ENCODE assay signal across 9 mouse cellular contexts in genomic region chr10:60285183-60285582, GRCm38 (mm10). TPM values are rescaled to one million over a fixed set of nuclear protein-coding genes. Genes with fewer than 3 reads are reported as not detected.
A peak's percentile ranks its signal among the peaks of the same experiment; 100 is the strongest.
DNase-seq lines count a peak whose midpoint lies in the region; ATAC-seq and TF ChIP-seq lines count a peak whose summit lies in the region.
"Had no signal": no experiment of that assay in that cellular context is flagged by ENCODE, and none has a peak within 500 bp of the region (broad histone marks: within the 10 kb centered on the region; RNA-seq: fewer than 3 reads in every experiment).

No protein-coding gene starts in this region.

- H3K4me3 ChIP-seq in heart, adult 2 months = no peak overlapping the region
- H3K4me3 ChIP-seq in thymus, adult 2 months (ENCODE audit: control insufficient read depth, insufficient read depth, low read length) = peak overlapping the region; percentile 47
- no peak overlapping the region for H3K4me3 ChIP-seq in liver, embryonic 15.5 days (replicated peaks)

- intact Hi-C loops in heart, adult 2 months (cut with DNase I) = no loop called here

- TF ChIP-seq CTCF in heart, adult 2 months (IDR thresholded peaks at IDR 0.05) = no peak
- TF ChIP-seq CTCF in thymus, adult 2 months (IDR thresholded peaks at IDR 0.05; ENCODE audit: borderline replicate concordance, control insufficient read depth, extremely low read depth, insufficient read depth, low read length, poor library complexity) = no peak

- peaks cover 62% of the 10 kb centered on the region for H3K4me1 ChIP-seq in heart, adult 2 months (ENCODE audit: control insufficient read depth, insufficient read depth, low read length)
- H3K4me1 ChIP-seq in thymus, adult 2 months (replicated peaks; ENCODE audit: control insufficient read depth, insufficient read depth, low read length) = peaks cover 83% of the 10 kb centered on the region
- peaks cover 88% of the 10 kb centered on the region for H3K4me1 ChIP-seq in liver, embryonic 15.5 days (replicated peaks)

- peak overlapping the region; percentile 27 for H3K9ac ChIP-seq in heart, adult 2 months (ENCODE audit: low read depth, low read length)
- no peak overlapping the region for H3K9ac ChIP-seq in liver, embryonic 15.5 days

- H3K79me2 ChIP-seq in heart, adult 2 months (replicated peaks; ENCODE audit: control insufficient read depth, insufficient read depth, low read length) = peaks cover 13% of the 10 kb centered on the region

- no peak for DNase-seq in heart, adult 2 months
- DNase-seq in heart, adult 8-10 months (ENCODE audit: low spot score) = no peak
- DNase-seq in thymus, adult 2 months = no peak
- DNase-seq in thymus, postnatal 10 days (ENCODE audit: low spot score in 2 of 2) = no peak
- DNase-seq in ovary, adult 18-20 months (ENCODE audit: low spot score) = no peak
- no peak for DNase-seq in right cerebral cortex, postnatal 14 days
- DNase-seq in urinary bladder, postnatal 4 days (ENCODE audit: low spot score in 2 of 2) = no peak
- DNase-seq: lung, postnatal 4 days had no signal

- peak overlapping the region; percentile 15; the same call in 1 of the 2 replicates for H3K4me2 ChIP-seq in liver, embryonic 15.5 days

- no peak for TF ChIP-seq POLR2A in heart, adult 2 months (IDR thresholded peaks at IDR 0.05; ENCODE audit: insufficient read depth, low read depth, low read length)
- TF ChIP-seq POLR2A in thymus, adult 2 months (IDR thresholded peaks at IDR 0.05; ENCODE audit: control insufficient read depth, extremely low read depth, insufficient read depth, low read length, poor library complexity) = no peak

- peak; percentile 16; the same call in 1 of the 2 replicates for ATAC-seq in liver, embryonic 15.5 days (ENCODE audit: insufficient read depth)

- no peaks in the 10 kb centered on the region for H3K9me3 ChIP-seq in liver, embryonic 15.5 days (replicated peaks)

- no peaks in the 10 kb centered on the region for H3K27me3 ChIP-seq in heart, adult 2 months (ENCODE audit: control insufficient read depth, insufficient read depth, low read length)
- H3K27me3 ChIP-seq in thymus, adult 2 months (ENCODE audit: control insufficient read depth, insufficient read depth, low read length) = no peaks in the 10 kb centered on the region
- no peaks in the 10 kb centered on the region for H3K27me3 ChIP-seq in liver, embryonic 15.5 days

- TF ChIP-seq EP300 in heart, adult 2 months (IDR thresholded peaks at IDR 0.05; ENCODE audit: insufficient read depth, low read depth, low read length) = no peak

- peaks cover 53% of the 10 kb centered on the region for H3K36me3 ChIP-seq in heart, adult 2 months (ENCODE audit: control insufficient read depth, insufficient read depth, low read length)
- no peaks in the 10 kb centered on the region; the same call in 1 of the 2 replicates for H3K36me3 ChIP-seq in thymus, adult 2 months (ENCODE audit: control insufficient read depth, insufficient read depth, low read length)
- 0 out of 2 replicates have a peak, but pooled peaks cover 8% of the 10 kb centered on the region for H3K36me3 ChIP-seq in liver, embryonic 15.5 days (replicated peaks)

- peak overlapping the region; percentile 18 for H3K27ac ChIP-seq in heart, adult 2 months
- peak overlapping the region; percentile 99 for H3K27ac ChIP-seq in thymus, adult 2 months (ENCODE audit: control insufficient read depth, insufficient read depth, low read length)
- peak overlapping the region; percentile 45; the same call in 1 of the 2 replicates for H3K27ac ChIP-seq in liver, embryonic 15.5 days (replicated peaks)

- WGBS in heart, adult 2 months = 55% methylated on average over 8 of the region's 8 CpGs
- 56% methylated on average over 8 of the region's 8 CpGs for WGBS in thymus, adult 2 months
- 70% methylated on average over 8 of the region's 8 CpGs for WGBS in liver, embryonic 15.5 days (ENCODE audit: insufficient replicate concordance)

RNA-seq across cellular contexts. Expression of gene Psap, which starts 7.8 kb away (rescaled TPM):
- 1,000 to 10,000 TPM; 1,146 to 1,291 TPM for total RNA-seq in heart, adult 2 months (2021)
- polyA plus RNA-seq in heart, adult 2 months (2012; rRNA removed) = 1,270 and 1,818 TPM in 2 replicates
- total RNA-seq in heart, adult 8-10 months (2022) = 1,000 to 10,000 TPM; 1,268 to 1,360 (median 1,315) TPM
- polyA plus RNA-seq in thymus, adult 2 months (2012; rRNA removed) = 1,527 and 1,921 TPM in 2 replicates
- polyA plus RNA-seq in liver, embryonic 15.5 days (2015; fragmentation: Nextera tagmentation; extraction: Ambion mirVana) = 73.5 and 76.0 TPM in 2 replicates

Comparison
In these comparisons a context has a peak if more than half of its experiments do, and no peak if none do; other contexts are left out.
1. H3K27ac ChIP-seq: peak in every context shown above with its lines; median percentile 99 in thymus, adult 2 months; 45 in liver, embryonic 15.5 days; 18 in heart, adult 2 months.
2. RNA of gene Psap, which starts 7.8 kb away (polyA plus RNA-seq): 1,527 to 1,921 TPM in thymus, adult 2 months and 1,270 to 1,818 TPM in heart, adult 2 months; 73.5 to 76.0 TPM in liver, embryonic 15.5 days; every median in the first group is over 10 times any median in the second.